Mouse (Mus musculus) heart, postnatal 4 days (tissue): Measurements from ENCODE around the gene Gm21812. TPM values are rescaled to one million over a fixed set of nuclear protein-coding genes. Genes with fewer than 3 reads are reported as not detected.
"Not testable (repeated sequence)": the region's sequence is repeated elsewhere in the genome, so short reads cannot be mapped to it uniquely, and the experiment has no call there.

Experiments
- DNase-seq: peaks from one replicate; pipeline ENCODE4 v3.0.0; 2021
- total RNA-seq, 2 experiments: library from RNA; stranded (reverse); gene quantifications; 2 replicates each; pipeline ENCODE4 v1.2.3; 2021

The Gm21812 gene
- not detected for total RNA-seq

DNA sequence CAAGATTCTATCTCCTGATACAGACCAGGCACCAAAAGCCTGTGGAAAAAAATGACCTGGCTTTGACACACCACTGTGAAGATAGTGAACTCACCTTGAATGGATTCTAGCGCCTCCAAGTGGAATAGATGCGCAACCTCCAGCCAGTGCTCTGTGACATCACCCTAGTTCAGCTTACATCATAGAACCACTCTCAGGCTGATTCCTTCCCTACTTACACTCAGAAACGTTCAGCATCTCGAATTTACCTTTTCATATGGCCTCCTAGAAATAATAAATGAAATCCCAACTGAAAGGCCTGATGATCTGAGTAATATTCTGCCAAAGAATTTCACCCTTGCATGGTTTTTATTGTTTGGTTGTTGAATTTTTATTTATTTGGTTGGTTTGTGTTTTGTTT, at the start of gene Gm21812:
Gm21812 (minus strand) TSS at position 101 of the 400 bp plus-strand sequence.
- DNase-seq = not testable (repeated sequence)

Other genes with a start within 250 kb of the Gm21812 start
- gene Gm21292, start 213.3 kb downstream of the Gm21812 start, total RNA-seq = not detected
- not detected for gene Gm21721, start 145.0 kb downstream of the Gm21812 start, total RNA-seq
- not detected for gene Gm21874, start 69.0 kb upstream of the Gm21812 start, total RNA-seq